Mouse (Mus musculus) yolk sac, embryonic 10.5 days (tissue): ENCODE measurements around the gene Slc7a7.

Source experiments
- DNase-seq: peaks from one replicate; pipeline ENCODE4 v3.0.0-alpha.2; 2017; ENCODE audit warnings: low spot score

Gene Slc7a7

GRCm38 (mm10) chr14:54321556-54322376, 95.8 kb downstream of the Slc7a7 start:
- no peak for DNase-seq
